Mouse (Mus musculus) midbrain, embryonic 14.5 days (tissue): ENCODE results near the gene Nufip2. TPM values are rescaled to one million over a fixed set of nuclear protein-coding genes. Genes with fewer than 3 reads are reported as not detected.

Experiments
- ATAC-seq: fragments of 200-750 bp; cut with Nextera tagmentation; 2 replicates; pipeline ENCODE4 v1.8.0; 2017; ENCODE audit warnings: moderate number of reproducible peaks, moderate library complexity; ENCODE audit not compliant: low FRiP score, low TSS enrichment
- DNase-seq: peaks from one replicate; pipeline ENCODE4 v3.0.0-alpha.2; 2015
- H3K27ac ChIP-seq: fragments of 300-500 bp; sonication (generic); replicated peaks from 2 replicates; pipeline ENCODE4 v1.5.1; 2014; ENCODE audit warnings: mild to moderate bottlenecking, low read depth, low read length, moderate library complexity
- H3K27me3 ChIP-seq: fragments of 300-500 bp; sonication (generic); 2 replicates; pipeline ENCODE4 v1.6.1; 2014; ENCODE audit warnings: low read length, control low read depth, mixed read lengths; ENCODE audit not compliant: control insufficient read depth, insufficient read depth
- H3K36me3 ChIP-seq: fragments of 300-500 bp; sonication (generic); 2 replicates; pipeline ENCODE4 v1.6.1; 2014; ENCODE audit warnings: low read length, control low read depth; ENCODE audit not compliant: control insufficient read depth, insufficient read depth
- H3K4me1 ChIP-seq: fragments of 300-500 bp; sonication (generic); 2 replicates; pipeline ENCODE4 v1.6.1; 2014; ENCODE audit warnings: mild to moderate bottlenecking, antibody characterized with exemption, low read length, control low read depth; ENCODE audit not compliant: control insufficient read depth, insufficient read depth
- H3K4me2 ChIP-seq: fragments of 300-500 bp; sonication (generic); 2 replicates; pipeline ENCODE4 v1.6.1; 2014; ENCODE audit warnings: mild to moderate bottlenecking, low read length, moderate library complexity
- H3K4me3 ChIP-seq: fragments of 300-500 bp; sonication (generic); replicated peaks from 2 replicates; pipeline ENCODE4 v1.5.1; 2014; ENCODE audit warnings: low read depth, low read length
- H3K9ac ChIP-seq: fragments of 300-500 bp; sonication (generic); replicated peaks from 2 replicates; pipeline ENCODE4 v1.6.1; 2014; ENCODE audit warnings: mild to moderate bottlenecking, low read length, moderate library complexity
- H3K9me3 ChIP-seq: fragments of 300-500 bp; sonication (generic); 2 replicates; pipeline ENCODE4 v1.6.1; 2016; ENCODE audit warnings: low read length, control low read depth, mixed read lengths; ENCODE audit not compliant: control insufficient read depth
- WGBS: fragments of 180-500 bp; shearing (Covaris S2); extraction: QIAGEN DNeasy Blood & Tissue Kit; methylation state at CpG from one replicate; pipeline ENCODE4 v1.1.7; 2014; 5-methylcytosine and 5-hydroxymethylcytosine counted together
- polyA plus RNA-seq: library from polyadenylated mRNA; unstranded; fragments of >200 nt; fragmentation: Nextera tagmentation; extraction: Ambion mirVana; gene quantifications from 2 replicates; pipeline ENCODE4 v1.2.1, GENCODE M21; 2014

The Nufip2 gene
- polyA plus RNA-seq, 1 experiment from 2014 or later, result 6.2 TPM

GRCm38 (mm10) chr11:77753469-77753868, 67.5 kb downstream of the Nufip2 start:
- no peak overlapping the region for H3K4me3 ChIP-seq
- H3K27me3 ChIP-seq, result no peaks in the 10 kb centered on the region
- WGBS, result 86% methylated on average over 3 of the region's 3 CpGs
- ATAC-seq (no peak), DNase-seq (no peak)
- H3K9ac ChIP-seq, result no peak overlapping the region
- no peaks in the 10 kb centered on the region for H3K4me1 ChIP-seq
- H3K27ac ChIP-seq, result no peak overlapping the region
- no peaks in the 10 kb centered on the region for H3K36me3 ChIP-seq
- no peak overlapping the region for H3K4me2 ChIP-seq
- no peaks in the 10 kb centered on the region for H3K9me3 ChIP-seq

GRCm38 (mm10) chr11:77760031-77760430, 74.1 kb downstream of the Nufip2 start:
- no peak overlapping the region for H3K4me3 ChIP-seq
- H3K27ac ChIP-seq, result no peak overlapping the region
- no peaks in the 10 kb centered on the region for H3K36me3 ChIP-seq
- no peaks in the 10 kb centered on the region for H3K9me3 ChIP-seq
- no peaks in the 10 kb centered on the region for H3K27me3 ChIP-seq
- H3K4me1 ChIP-seq, result peaks cover 15% of the 10 kb centered on the region
- no peak for ATAC-seq
- 86% methylated on average over 4 of the region's 4 CpGs for WGBS
- H3K9ac ChIP-seq, result no peak overlapping the region
- no peak for DNase-seq
- H3K4me2 ChIP-seq, result no peak overlapping the region

- DNase-seq (peak; percentile 95), ATAC-seq (peak; percentile 83)
- Histone ChIP-seq H3K9ac (peak within 1 kb of the TSS; percentile 99), H3K9me3 (no peaks in the 10 kb centered on the region), H3K36me3 (no peaks in the 10 kb centered on the region), H3K27ac (peak within 1 kb of the TSS; percentile 97), H3K27me3 (no peaks in the 10 kb centered on the region), H3K4me3 (peak within 1 kb of the TSS; percentile 98), H3K4me1 (peaks cover 36% of the 10 kb centered on the region), H3K4me2 (peak within 1 kb of the TSS; percentile 93)
- WGBS, result 1% methylated on average over 78 of the region's 79 CpGs
These were observed 77.1 kb downstream of the Nufip2 start, which contains the start of gene Myo18a for GRCm38 (mm10) chr11:77762783-77763672. TSS of gene Myo18a (plus strand) at chr11:77763246.

- peak; percentile 71 for ATAC-seq
- H3K4me1 ChIP-seq, result peaks cover 36% of the 10 kb centered on the region
These were observed 77.9 kb downstream of the Nufip2 start for GRCm38 (mm10) chr11:77763673-77764340.

GRCm38 (mm10) chr11:77764694-77765458, 78.9 kb downstream of the Nufip2 start:
- H3K4me2 ChIP-seq, result peak overlapping the region; percentile 93
- H3K36me3 ChIP-seq, result no peaks in the 10 kb centered on the region
- 57% methylated on average over 9 of the region's 9 CpGs for WGBS
- peaks cover 36% of the 10 kb centered on the region for H3K4me1 ChIP-seq
- DNase-seq, result no peak
- no peaks in the 10 kb centered on the region for H3K9me3 ChIP-seq
- no peak for ATAC-seq
- H3K4me3 ChIP-seq, result peak overlapping the region; percentile 98
- peak overlapping the region; percentile 99 for H3K9ac ChIP-seq
- H3K27ac ChIP-seq, result no peak overlapping the region
- H3K27me3 ChIP-seq, result no peaks in the 10 kb centered on the region

More at GRCm38 (mm10) chr11:77763673-77764340, 77.9 kb downstream of the Nufip2 start:
- Histone ChIP-seq H3K4me2 (peak overlapping the region; percentile 93), H3K27ac (peak overlapping the region; percentile 97), H3K36me3 (no peaks in the 10 kb centered on the region), H3K27me3 (no peaks in the 10 kb centered on the region), H3K4me3 (peak overlapping the region; percentile 98), H3K9me3 (no peaks in the 10 kb centered on the region), H3K9ac (peak overlapping the region; percentile 99)
- DNase-seq, result peak; percentile 81
- 2% methylated on average over 26 of the region's 26 CpGs for WGBS

- Histone ChIP-seq H3K4me2 (peak overlapping the region; percentile 93), H3K27ac (no peak overlapping the region), H3K9me3 (no peaks in the 10 kb centered on the region), H3K4me1 (peaks cover 36% of the 10 kb centered on the region), H3K27me3 (no peaks in the 10 kb centered on the region), H3K4me3 (no peak overlapping the region), H3K36me3 (no peaks in the 10 kb centered on the region), H3K9ac (peak overlapping the region; percentile 12; the same call in 1 of the 2 replicates)
- DNase-seq (no peak), ATAC-seq (no peak)
- WGBS, result 49% methylated on average over 4 of the region's 4 CpGs
These were observed 79.5 kb downstream of the Nufip2 start for GRCm38 (mm10) chr11:77765459-77765777.

GRCm38 (mm10) chr11:77766351-77767001, 80.5 kb downstream of the Nufip2 start:
- WGBS, result 2% methylated on average over 35 of the region's 35 CpGs

GRCm38 (mm10) chr11:77769496-77769895, 83.5 kb downstream of the Nufip2 start:
- DNase-seq, result no peak
- Histone ChIP-seq H3K27ac (no peak overlapping the region), H3K4me3 (no peak overlapping the region), H3K4me1 (peaks cover 26% of the 10 kb centered on the region), H3K27me3 (no peaks in the 10 kb centered on the region), H3K4me2 (no peak overlapping the region), H3K9ac (no peak overlapping the region), H3K9me3 (no peaks in the 10 kb centered on the region), H3K36me3 (no peaks in the 10 kb centered on the region)
- WGBS, result 86% methylated on average over 4 of the region's 4 CpGs
- ATAC-seq, result no peak

More at GRCm38 (mm10) chr11:77766351-77767001, 80.5 kb downstream of the Nufip2 start:
- ATAC-seq, result no peak
- peaks cover 36% of the 10 kb centered on the region for H3K4me1 ChIP-seq
- H3K36me3 ChIP-seq, result no peaks in the 10 kb centered on the region
- peak overlapping the region; percentile 54; the same call in 1 of the 2 replicates for H3K9ac ChIP-seq
- H3K27ac ChIP-seq, result 0 out of 2 replicates have a peak overlapping the region, but pooled peaks have one; percentile 26
- peak overlapping the region; percentile 35 for H3K4me3 ChIP-seq
- peak; percentile 53 for DNase-seq
- no peaks in the 10 kb centered on the region for H3K27me3 ChIP-seq
- H3K9me3 ChIP-seq, result no peaks in the 10 kb centered on the region
- peak overlapping the region; percentile 93 for H3K4me2 ChIP-seq
